Mouse (Mus musculus) lung, embryonic 14.5 days (tissue): Measurements from ENCODE around the gene Kirrel3. TPM values are rescaled to one million over a fixed set of nuclear protein-coding genes. Genes with fewer than 3 reads are reported as not detected.

Experiments
- ATAC-seq: fragments of 200-750 bp; cut with Nextera tagmentation; 2 replicates; pipeline ENCODE4 v1.8.0; 2017; ENCODE audit warnings: mild to moderate bottlenecking, moderate TSS enrichment, moderate library complexity; ENCODE audit not compliant: insufficient read depth
- DNase-seq: peaks from one replicate; pipeline ENCODE4 v3.0.0-alpha.2; 2015
- H3K27ac ChIP-seq: fragments of 300-500 bp; sonication (generic); 2 replicates; pipeline ENCODE4 v1.5.1; 2014; ENCODE audit warnings: low read depth, mild to moderate bottlenecking, moderate library complexity
- H3K27me3 ChIP-seq: fragments of 300-500 bp; sonication (generic); 2 replicates; pipeline ENCODE4 v1.6.1; 2014; ENCODE audit warnings: low read length, control low read depth; ENCODE audit not compliant: insufficient read depth
- H3K36me3 ChIP-seq: fragments of 300-500 bp; sonication (generic); 2 replicates; pipeline ENCODE4 v1.6.1; 2014; ENCODE audit warnings: control low read depth; ENCODE audit not compliant: insufficient read depth
- H3K4me1 ChIP-seq: fragments of 300-500 bp; sonication (generic); 2 replicates; pipeline ENCODE4 v1.6.1; 2014; ENCODE audit warnings: antibody characterized with exemption, control low read depth; ENCODE audit not compliant: insufficient read depth
- H3K4me2 ChIP-seq: fragments of 300-500 bp; sonication (generic); 2 replicates; pipeline ENCODE4 v1.6.1; 2014; ENCODE audit warnings: mild to moderate bottlenecking
- H3K4me3 ChIP-seq: fragments of 300-500 bp; sonication (generic); 2 replicates; pipeline ENCODE4 v1.5.1; 2014; ENCODE audit warnings: low read depth, low read length
- H3K9ac ChIP-seq: fragments of 300-500 bp; sonication (generic); 2 replicates; pipeline ENCODE4 v1.6.1; 2014
- H3K9me3 ChIP-seq: fragments of 300-500 bp; sonication (generic); 2 replicates; pipeline ENCODE4 v1.6.1; 2016; ENCODE audit warnings: low read depth, low read length, control low read depth
- CTCF ChIP-seq: IDR thresholded peaks from 2 replicates; pipeline ENCODE4 v1.5.1; 2016; ENCODE audit warnings: antibody characterized with exemption, low read depth
- WGBS: fragments of 180-500 bp; shearing (Covaris S2); extraction: QIAGEN DNeasy Blood & Tissue Kit; methylation state at CpG from one replicate; pipeline ENCODE4 v1.1.7; 2014; 5-methylcytosine and 5-hydroxymethylcytosine counted together
- polyA plus RNA-seq: library from polyadenylated mRNA; unstranded; fragments of >200 nt; fragmentation: Nextera tagmentation; extraction: Ambion mirVana; gene quantifications from 2 replicates; pipeline ENCODE4 v1.2.1, GENCODE M21; 2014

The Kirrel3 gene
- polyA plus RNA-seq, 1 experiment from 2014 or later, result 1.4 TPM

GRCm38 (mm10) chr9:34758925-34759324 lies 273.2 kb downstream of the Kirrel3 start:
- no peaks in the 10 kb centered on the region for H3K4me1 ChIP-seq
- no peak overlapping the region for H3K9ac ChIP-seq
- ATAC-seq, result no peak
- no peak for TF ChIP-seq CTCF
- H3K4me2 ChIP-seq, result no peak overlapping the region
- H3K36me3 ChIP-seq, result no peaks in the 10 kb centered on the region
- no peak overlapping the region for H3K27ac ChIP-seq
- 46% methylated on average over 5 of the region's 5 CpGs for WGBS
- H3K4me3 ChIP-seq, result no peak overlapping the region
- DNase-seq, result no peak
- no peaks in the 10 kb centered on the region for H3K9me3 ChIP-seq
- H3K27me3 ChIP-seq, result no peaks in the 10 kb centered on the region

- WGBS, result 64% methylated on average over 3 of the region's 3 CpGs
- H3K4me1 ChIP-seq, result no peaks in the 10 kb centered on the region
- no peak for ATAC-seq
- H3K36me3 ChIP-seq, result no peaks in the 10 kb centered on the region
- no peak for DNase-seq
- no peak for TF ChIP-seq CTCF
- H3K4me3 ChIP-seq, result no peak overlapping the region
- H3K9me3 ChIP-seq, result no peaks in the 10 kb centered on the region
- no peak overlapping the region for H3K27ac ChIP-seq
- H3K27me3 ChIP-seq, result no peaks in the 10 kb centered on the region
- H3K4me2 ChIP-seq, result no peak overlapping the region
- no peak overlapping the region for H3K9ac ChIP-seq
Measured at GRCm38 (mm10) chr9:34760521-34760920, 274.8 kb downstream of the Kirrel3 start.

- H3K4me1 ChIP-seq, result no peaks in the 10 kb centered on the region
- no peaks in the 10 kb centered on the region for H3K27me3 ChIP-seq
- no peak for TF ChIP-seq CTCF
- WGBS, result 55% methylated on average over 7 of the region's 7 CpGs
- no peak overlapping the region for H3K4me3 ChIP-seq
- no peaks in the 10 kb centered on the region for H3K36me3 ChIP-seq
- H3K9me3 ChIP-seq, result peaks cover 6% of the 10 kb centered on the region; the same call in 1 of the 2 replicates
- H3K4me2 ChIP-seq, result no peak overlapping the region
- no peak overlapping the region for H3K27ac ChIP-seq
- DNase-seq (no peak), ATAC-seq (no peak)
- no peak overlapping the region for H3K9ac ChIP-seq
Measured at GRCm38 (mm10) chr9:34766792-34767623, 281.3 kb downstream of the Kirrel3 start.

- H3K9me3 ChIP-seq, result peaks cover 6% of the 10 kb centered on the region; the same call in 1 of the 2 replicates
- H3K9ac ChIP-seq, result no peak overlapping the region
- no peaks in the 10 kb centered on the region for H3K27me3 ChIP-seq
- no peaks in the 10 kb centered on the region for H3K4me1 ChIP-seq
- WGBS, result 84% methylated on average over 2 of the region's 2 CpGs
- no peak for TF ChIP-seq CTCF
- H3K36me3 ChIP-seq, result no peaks in the 10 kb centered on the region
- H3K4me2 ChIP-seq, result no peak overlapping the region
- H3K27ac ChIP-seq, result no peak overlapping the region
- no peak overlapping the region for H3K4me3 ChIP-seq
- DNase-seq (no peak), ATAC-seq (no peak)
Measured at GRCm38 (mm10) chr9:34768961-34769360, 283.3 kb downstream of the Kirrel3 start.

- 96% methylated on average over 4 of the region's 4 CpGs for WGBS
- H3K27me3 ChIP-seq, result no peaks in the 10 kb centered on the region
- DNase-seq, result no peak
- H3K36me3 ChIP-seq, result no peaks in the 10 kb centered on the region
- H3K27ac ChIP-seq, result no peak overlapping the region
- no peak for ATAC-seq
- H3K4me2 ChIP-seq, result no peak overlapping the region
- H3K9ac ChIP-seq, result no peak overlapping the region
- H3K9me3 ChIP-seq, result peaks cover 6% of the 10 kb centered on the region; the same call in 1 of the 2 replicates
- no peak for TF ChIP-seq CTCF
- no peaks in the 10 kb centered on the region for H3K4me1 ChIP-seq
- H3K4me3 ChIP-seq, result no peak overlapping the region
Measured at GRCm38 (mm10) chr9:34770951-34771350, 285.3 kb downstream of the Kirrel3 start.

GRCm38 (mm10) chr9:34771401-34771800 lies 285.7 kb downstream of the Kirrel3 start:
- no peak for TF ChIP-seq CTCF
- H3K27ac ChIP-seq, result no peak overlapping the region
- no peak for ATAC-seq

GRCm38 (mm10) chr9:34772022-34772437 lies 286.3 kb downstream of the Kirrel3 start:
- Histone ChIP-seq H3K9me3 (peaks cover 6% of the 10 kb centered on the region; the same call in 1 of the 2 replicates), H3K9ac (no peak overlapping the region), H3K4me2 (no peak overlapping the region), H3K4me1 (no peaks in the 10 kb centered on the region), H3K27ac (no peak overlapping the region), H3K36me3 (no peaks in the 10 kb centered on the region), H3K4me3 (no peak overlapping the region), H3K27me3 (no peaks in the 10 kb centered on the region)
- no peak for TF ChIP-seq CTCF
- ATAC-seq (no peak), DNase-seq (no peak)
- 81% methylated on average over 9 of the region's 9 CpGs for WGBS

More at GRCm38 (mm10) chr9:34771401-34771800, 285.7 kb downstream of the Kirrel3 start:
- no peaks in the 10 kb centered on the region for H3K4me1 ChIP-seq
- no peak for DNase-seq
- no peak overlapping the region for H3K9ac ChIP-seq
- H3K9me3 ChIP-seq, result peaks cover 6% of the 10 kb centered on the region; the same call in 1 of the 2 replicates
- no peaks in the 10 kb centered on the region for H3K27me3 ChIP-seq
- no peak overlapping the region for H3K4me2 ChIP-seq
- no peak overlapping the region for H3K4me3 ChIP-seq
- no peaks in the 10 kb centered on the region for H3K36me3 ChIP-seq
